Mouse (Mus musculus): ENCODE data around the gene Spdye4b.

The Spdye4b gene

GRCm38 (mm10) chr5:143213832-143214231 is 33.0 kb downstream of the Spdye4b start:
- no peak for DNase-seq (ENCODE audit: low read depth, low spot score)

GRCm38 (mm10) chr5:143220996-143221395 is 40.2 kb downstream of the Spdye4b start:
- DNase-seq (ENCODE audit: low read depth, low spot score), result no peak

- DNase-seq (ENCODE audit: low read depth, low spot score), result no peak
These were observed 41.5 kb downstream of the Spdye4b start for GRCm38 (mm10) chr5:143222287-143222686.

- DNase-seq (ENCODE audit: low read depth, low spot score), result no peak
These were observed 46.0 kb downstream of the Spdye4b start, which contains the start of gene Spdye4a for GRCm38 (mm10) chr5:143226790-143227189. TSS of gene Spdye4a (minus strand) at chr5:143226890.

GRCm38 (mm10) chr5:143235028-143235693 is 54.3 kb downstream of the Spdye4b start, which contains the start of gene Zfp12:
TSS of gene Zfp12 (plus strand) at chr5:143235163.
- peak; percentile 99 for DNase-seq (ENCODE audit: low read depth, low spot score)

- no peak for DNase-seq (ENCODE audit: low read depth, low spot score)
These were observed 55.2 kb downstream of the Spdye4b start for GRCm38 (mm10) chr5:143236036-143236435.

- peak; percentile 51 for DNase-seq (ENCODE audit: low read depth, low spot score)
These were observed 64.1 kb downstream of the Spdye4b start for GRCm38 (mm10) chr5:143244926-143245325.

- no peak for DNase-seq (ENCODE audit: low read depth, low spot score)
These were observed 71.2 kb downstream of the Spdye4b start for GRCm38 (mm10) chr5:143252039-143252438.

GRCm38 (mm10) chr5:143252791-143253185 is 72.0 kb downstream of the Spdye4b start:
- DNase-seq (ENCODE audit: low read depth, low spot score), result no peak

GRCm38 (mm10) chr5:143253186-143253880 is 72.5 kb downstream of the Spdye4b start:
- DNase-seq (ENCODE audit: low read depth, low spot score), result peak; percentile 78

GRCm38 (mm10) chr5:143253881-143254486 is 73.2 kb downstream of the Spdye4b start:
- peak; percentile 65 for DNase-seq (ENCODE audit: low read depth, low spot score)

Data from ZHBTc4 (cell line).